10 mouse cellular contexts compared by ENCODE assay signal in the genomic region with DNA sequence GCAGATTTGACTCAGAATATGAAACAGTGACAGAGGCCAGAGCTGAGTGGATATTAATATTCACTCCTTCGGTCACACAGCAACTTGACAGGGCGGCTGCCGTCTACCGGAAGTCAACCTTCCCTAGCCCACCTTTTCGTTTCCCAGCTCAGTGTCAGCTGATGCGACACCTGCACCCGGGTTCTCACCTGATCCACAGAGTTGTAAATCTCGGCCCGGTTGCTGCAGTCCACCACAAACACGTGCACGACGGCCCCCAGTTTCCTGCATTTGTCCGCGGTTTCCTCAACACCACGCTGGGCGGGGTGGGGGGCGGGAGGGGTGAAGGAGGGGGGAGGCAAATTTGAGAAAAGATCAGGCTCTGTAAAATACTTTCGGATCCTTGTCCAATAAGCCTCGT. TPM values are rescaled to one million over a fixed set of nuclear protein-coding genes. Genes with fewer than 3 reads are reported as not detected.
DNase-seq lines count a peak whose midpoint lies in the region; ATAC-seq lines count a peak whose summit lies in the region.
"Had no signal": no experiment of that assay in that cellular context is flagged by ENCODE, and none has a peak within 500 bp of the region (broad histone marks: within the 10 kb centered on the region; RNA-seq: fewer than 3 reads in every experiment).

No protein-coding gene starts in this region.

- H3K4me3 ChIP-seq in lung, embryonic 15.5 days: no peak overlapping the region
- H3K4me3 ChIP-seq in limb, embryonic 12.5 days (replicated peaks): no peak overlapping the region
- H3K4me3 ChIP-seq in stomach, embryonic 14.5 days (ENCODE audit: low read depth, low read length): no peak overlapping the region
- H3K4me3 ChIP-seq: midbrain, embryonic 12.5 days had no signal

- H3K36me3 ChIP-seq in lung, embryonic 15.5 days: no peaks in the 10 kb centered on the region
- no peaks in the 10 kb centered on the region for H3K36me3 ChIP-seq in limb, embryonic 12.5 days
- no peaks in the 10 kb centered on the region for H3K36me3 ChIP-seq in stomach, embryonic 14.5 days (ENCODE audit: control insufficient read depth, insufficient read depth, low read length)
- H3K36me3 ChIP-seq: midbrain, embryonic 12.5 days had no signal

- H3K9me3 ChIP-seq in lung, embryonic 15.5 days: no peaks in the 10 kb centered on the region
- no peaks in the 10 kb centered on the region for H3K9me3 ChIP-seq in limb, embryonic 12.5 days
- no peaks in the 10 kb centered on the region for H3K9me3 ChIP-seq in stomach, embryonic 14.5 days (ENCODE audit: control insufficient read depth, low read depth, low read length)
- H3K9me3 ChIP-seq: midbrain, embryonic 12.5 days had no signal

- no peaks in the 10 kb centered on the region for H3K4me1 ChIP-seq in lung, embryonic 15.5 days
- H3K4me1 ChIP-seq in limb, embryonic 12.5 days (replicated peaks): 0 out of 2 replicates have a peak, but pooled peaks cover 5% of the 10 kb centered on the region
- H3K4me1 ChIP-seq in stomach, embryonic 14.5 days (ENCODE audit: control insufficient read depth, insufficient read depth, low read length): no peaks in the 10 kb centered on the region
- H3K4me1 ChIP-seq: midbrain, embryonic 12.5 days had no signal

- intact Hi-C loops in heart, postnatal 25 days (cut with DNase I): no loop called here
- intact Hi-C loops in left cerebral cortex, postnatal 10 days (cut with DNase I): no loop called here

- no peak for ATAC-seq in lung, embryonic 15.5 days (ENCODE audit: borderline replicate concordance, extremely low read depth, low FRiP score, low TSS enrichment)
- no peak for ATAC-seq in limb, embryonic 12.5 days (ENCODE audit: insufficient number of reproducible peaks, insufficient read depth, low FRiP score, low TSS enrichment, low read depth)
- ATAC-seq in stomach, embryonic 14.5 days (ENCODE audit: insufficient number of reproducible peaks, insufficient read depth, low FRiP score, low read depth): no peak

- 45% methylated on average over 19 of the region's 19 CpGs for WGBS in lung, embryonic 15.5 days
- 50% methylated on average over 19 of the region's 19 CpGs for WGBS in limb, embryonic 12.5 days
- 49% methylated on average over 19 of the region's 19 CpGs for WGBS in stomach, embryonic 14.5 days

- H3K4me2 ChIP-seq in lung, embryonic 15.5 days: peak overlapping the region; percentile 43
- H3K4me2 ChIP-seq in limb, embryonic 12.5 days: peak overlapping the region; percentile 24; the same call in 1 of the 2 replicates
- H3K4me2 ChIP-seq in stomach, embryonic 14.5 days (replicated peaks; ENCODE audit: low read depth, low read length): peak overlapping the region; percentile 29
- H3K4me2 ChIP-seq: midbrain, embryonic 12.5 days had no signal

- no peak overlapping the region for H3K27ac ChIP-seq in lung, embryonic 15.5 days
- H3K27ac ChIP-seq in limb, embryonic 12.5 days: no peak overlapping the region
- H3K27ac ChIP-seq in stomach, embryonic 14.5 days (ENCODE audit: low read length): no peak overlapping the region
- H3K27ac ChIP-seq: midbrain, embryonic 12.5 days had no signal

- H3K9ac ChIP-seq in lung, embryonic 15.5 days: no peak overlapping the region
- H3K9ac ChIP-seq in limb, embryonic 12.5 days (replicated peaks): no peak overlapping the region
- no peak overlapping the region for H3K9ac ChIP-seq in stomach, embryonic 14.5 days (replicated peaks; ENCODE audit: low read depth, low read length)
- H3K9ac ChIP-seq: midbrain, embryonic 12.5 days had no signal

- no peaks in the 10 kb centered on the region for H3K27me3 ChIP-seq in lung, embryonic 15.5 days
- no peaks in the 10 kb centered on the region for H3K27me3 ChIP-seq in limb, embryonic 12.5 days
- no peaks in the 10 kb centered on the region for H3K27me3 ChIP-seq in stomach, embryonic 14.5 days (ENCODE audit: control insufficient read depth, insufficient read depth, low read length)
- H3K27me3 ChIP-seq: midbrain, embryonic 12.5 days had no signal

- DNase-seq in heart, adult 11 months: peak; percentile 87
- no peak for DNase-seq in heart, postnatal 25 days (ENCODE audit: low spot score)
- DNase-seq in lung, postnatal 36 days: no peak
- DNase-seq in left cerebral cortex, postnatal 10 days (ENCODE audit: extremely low spot score in 1 of 2, low spot score in 2 of 2): no peak
- no peak for DNase-seq in c-Kit-positive CD71-positive TER-119-positive erythroid progenitor cells, embryonic 14.5 days (ENCODE audit: low spot score)
- DNase-seq: cerebellum, adult 8-10 months had no signal

RNA-seq across cellular contexts. Expression of gene Hsd17b13, which starts 4.8 kb away (rescaled TPM):
- not detected for total RNA-seq in heart, postnatal 25 days (2021)
- polyA plus RNA-seq in lung, embryonic 15.5 days (2015; fragmentation: Nextera tagmentation; extraction: Ambion mirVana): 0.22 and 0.38 TPM in 2 replicates
- polyA plus RNA-seq in limb, embryonic 12.5 days (2016; fragmentation: Nextera tagmentation; extraction: Ambion mirVana): not detected in 2 replicates
- 0.38 and 0.39 TPM in 2 replicates for polyA plus RNA-seq in stomach, embryonic 14.5 days (2014; fragmentation: Nextera tagmentation; extraction: Ambion mirVana)
- 1 to 10 TPM; 1.3 to 1.9 TPM for total RNA-seq in left cerebral cortex, postnatal 10 days (2021)
- polyA plus RNA-seq: midbrain, embryonic 12.5 days had no signal

RNA-seq across cellular contexts. Expression of gene Hsd17b11, which starts 49.3 kb away (rescaled TPM):
- 10 to 100 TPM; 25.2 to 29.6 TPM for total RNA-seq in heart, postnatal 25 days (2021)
- 4.5 and 4.9 TPM in 2 replicates for polyA plus RNA-seq in lung, embryonic 15.5 days (2015; fragmentation: Nextera tagmentation; extraction: Ambion mirVana)
- 2.6 and 3.0 TPM in 2 replicates for polyA plus RNA-seq in limb, embryonic 12.5 days (2016; fragmentation: Nextera tagmentation; extraction: Ambion mirVana)
- polyA plus RNA-seq in stomach, embryonic 14.5 days (2014; fragmentation: Nextera tagmentation; extraction: Ambion mirVana): 5.9 and 8.2 TPM in 2 replicates
- 10 to 100 TPM; 27.6 to 29.4 TPM for total RNA-seq in left cerebral cortex, postnatal 10 days (2021)
